Mouse (Mus musculus) cerebellum, postnatal 4 days (tissue): Measurements from ENCODE around the gene Ccdc92b.

ENCODE experiments used
- DNase-seq, 2 experiments: peaks; one replicate each; pipeline ENCODE4 v3.0.0; 2022; ENCODE audit warnings: low spot score in 2 of 2, mixed read lengths in 1 of 2

Gene Ccdc92b

GRCm38 (mm10) chr11:74611437-74611836, 8.0 kb upstream of the Ccdc92b start:
- DNase-seq: no peak

- DNase-seq: no peak
These were observed 6.0 kb upstream of the Ccdc92b start for GRCm38 (mm10) chr11:74613428-74613827.

GRCm38 (mm10) chr11:74615571-74615970, 3.8 kb upstream of the Ccdc92b start:
- no peak for DNase-seq

- no peak for DNase-seq
These were observed 523 bp downstream of the Ccdc92b start for GRCm38 (mm10) chr11:74619956-74620300.

- DNase-seq: no peak
These were observed 2.7 kb downstream of the Ccdc92b start for GRCm38 (mm10) chr11:74621974-74622669.

GRCm38 (mm10) chr11:74623693-74624092, 4.3 kb downstream of the Ccdc92b start:
- DNase-seq: no peak

- DNase-seq: no peak
These were observed 5.9 kb downstream of the Ccdc92b start for GRCm38 (mm10) chr11:74625333-74625732.

- no peak for DNase-seq
These were observed 8.1 kb downstream of the Ccdc92b start for GRCm38 (mm10) chr11:74627481-74627880.

- no peak for DNase-seq
These were observed 12.7 kb downstream of the Ccdc92b start for GRCm38 (mm10) chr11:74631880-74632789.

GRCm38 (mm10) chr11:74634490-74635275, 15.3 kb downstream of the Ccdc92b start:
- peak in 1 of 2 experiments; percentile 72 for DNase-seq

GRCm38 (mm10) chr11:74637486-74637885, 18.1 kb downstream of the Ccdc92b start:
- DNase-seq: no peak

GRCm38 (mm10) chr11:74637971-74638790, 18.8 kb downstream of the Ccdc92b start:
- peak; percentile 42 to 70 for DNase-seq

- no peak for DNase-seq
These were observed 19.5 kb downstream of the Ccdc92b start for GRCm38 (mm10) chr11:74638791-74639411.

GRCm38 (mm10) chr11:74639628-74640027, 20.2 kb downstream of the Ccdc92b start:
- DNase-seq: no peak

- DNase-seq: no peak
These were observed 28.6 kb downstream of the Ccdc92b start for GRCm38 (mm10) chr11:74647966-74648365.

GRCm38 (mm10) chr11:74648676-74649075, 29.3 kb downstream of the Ccdc92b start:
- DNase-seq: no peak

GRCm38 (mm10) chr11:74649095-74649646, 29.8 kb downstream of the Ccdc92b start, which contains the start of gene Cluh:
TSS of gene Cluh (plus strand) at chr11:74649495.
- peak; percentile 94 to 97 for DNase-seq

GRCm38 (mm10) chr11:74649647-74650551, 30.5 kb downstream of the Ccdc92b start:
- no peak for DNase-seq

- no peak for DNase-seq
These were observed 31.2 kb downstream of the Ccdc92b start for GRCm38 (mm10) chr11:74650576-74651100.
